Mouse (Mus musculus) gastrocnemius, postnatal 14 days (tissue): ENCODE data around the gene 1700020A23Rik. TPM values are rescaled to one million over a fixed set of nuclear protein-coding genes. Genes with fewer than 3 reads are reported as not detected.

Experiments used
- DNase-seq: peaks from one replicate; pipeline ENCODE4 v3.0.0; 2021; ENCODE audit warnings: mixed read lengths
- intact Hi-C: fragments of 180-260 bp; cut with DNase I; formaldehyde crosslinking; loops from one replicate; pipeline ENCODE4 v1.15.1; 2025; ENCODE audit warnings: low total_unique reads
- total RNA-seq, 2 experiments: library from RNA; stranded (reverse); gene quantifications; 2 replicates each; pipeline ENCODE4 v1.2.3; 2021

1700020A23Rik gene
- total RNA-seq, 2 experiments from 2014 or later: not detected

DNA sequence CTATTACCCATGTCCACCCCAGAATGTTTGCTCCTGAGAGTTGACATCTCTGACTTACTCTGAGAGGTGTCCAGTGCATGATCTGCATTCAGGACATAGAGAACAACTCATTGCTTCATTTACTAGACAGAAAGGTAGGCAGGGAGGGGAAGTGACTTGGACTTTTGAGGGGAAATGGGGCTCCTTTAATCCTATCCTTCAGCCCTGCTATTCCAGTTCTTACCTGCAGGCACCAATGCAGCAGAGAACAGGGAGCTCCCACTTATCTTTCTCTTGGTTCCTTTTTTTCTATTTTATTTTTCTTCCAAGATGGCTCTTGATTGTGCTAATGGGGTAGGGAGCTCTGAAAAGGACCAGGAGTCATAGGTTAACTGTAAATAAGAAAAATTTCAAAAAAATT, 43.4 kb downstream of the 1700020A23Rik start:
- no peak for DNase-seq
- intact Hi-C loops: no loop called here

DNA sequence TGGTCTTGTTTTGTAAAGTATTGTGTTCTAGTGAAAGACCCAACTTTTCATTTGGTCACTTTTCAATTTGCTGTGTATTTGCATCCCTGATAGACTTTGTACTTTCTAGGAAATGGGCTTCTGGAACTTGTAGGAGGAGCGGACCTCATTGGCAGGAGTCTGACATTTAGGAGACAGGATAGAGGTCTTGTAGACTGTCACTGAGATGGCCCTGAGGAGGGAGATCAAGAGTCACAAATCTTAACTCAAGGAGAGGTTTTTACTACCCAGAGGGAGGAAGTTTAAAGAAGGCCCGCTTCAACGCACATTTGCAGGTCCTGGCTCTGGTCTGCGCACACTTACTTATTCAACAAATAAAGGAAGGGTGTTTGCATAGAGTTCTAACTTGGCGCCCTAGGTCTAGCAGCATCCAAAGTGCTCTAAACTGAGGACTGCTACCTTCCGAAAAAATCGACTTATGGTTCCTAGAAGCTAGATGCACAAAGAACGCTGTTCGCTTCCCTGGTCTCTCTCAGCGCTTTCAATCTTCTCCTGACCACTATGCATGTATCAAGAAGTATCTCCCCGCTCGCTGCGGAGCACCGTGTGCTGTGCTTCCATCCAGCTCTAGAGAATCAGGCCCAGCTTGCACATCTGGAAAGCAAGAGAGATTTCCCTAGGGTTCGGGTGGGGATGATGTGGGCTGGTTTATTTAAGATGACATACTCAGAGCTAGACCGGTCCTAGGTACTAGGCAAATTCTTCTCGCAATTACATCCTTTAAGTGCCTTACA, 44.1 kb downstream of the 1700020A23Rik start:
- intact Hi-C loops: no loop called here
- no peak for DNase-seq

DNA sequence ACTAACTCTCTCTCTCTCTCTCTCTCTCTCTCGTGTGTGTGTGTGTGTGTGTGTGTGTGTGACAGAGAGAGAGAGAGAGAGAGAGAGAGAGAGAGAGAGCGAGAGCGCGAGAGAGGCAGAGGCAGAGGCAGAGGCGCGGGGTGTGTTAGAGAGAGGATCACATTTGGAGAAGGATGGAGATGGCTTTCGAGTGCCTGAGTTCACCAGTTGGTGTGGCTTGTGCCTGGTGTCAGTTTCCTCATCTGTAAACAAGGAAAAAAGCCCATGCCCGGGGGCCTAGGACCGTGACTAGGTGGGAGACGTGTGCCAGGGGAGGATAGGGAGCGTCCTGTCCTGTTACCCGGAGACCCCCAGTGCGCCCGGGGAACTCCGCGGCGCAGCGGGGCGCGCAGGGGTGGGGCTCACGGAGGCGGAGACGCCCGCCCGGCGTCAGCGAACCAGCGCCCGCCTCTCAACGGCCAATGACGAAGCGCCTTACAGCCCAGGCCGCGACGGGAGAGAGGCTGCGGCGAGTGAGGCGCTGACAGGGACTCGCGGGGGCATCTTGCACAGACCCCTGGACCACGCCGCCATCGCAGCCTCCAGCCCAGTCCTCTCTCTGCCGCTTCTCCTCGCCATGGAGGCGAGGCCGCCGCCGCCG, 44.9 kb downstream of the 1700020A23Rik start, which contains the start of gene Ptpra:
Ptpra (plus strand) TSS at position 485 of the 640 bp plus-strand sequence.
- intact Hi-C loops: no loop called here
- DNase-seq: peak; percentile 91

DNA sequence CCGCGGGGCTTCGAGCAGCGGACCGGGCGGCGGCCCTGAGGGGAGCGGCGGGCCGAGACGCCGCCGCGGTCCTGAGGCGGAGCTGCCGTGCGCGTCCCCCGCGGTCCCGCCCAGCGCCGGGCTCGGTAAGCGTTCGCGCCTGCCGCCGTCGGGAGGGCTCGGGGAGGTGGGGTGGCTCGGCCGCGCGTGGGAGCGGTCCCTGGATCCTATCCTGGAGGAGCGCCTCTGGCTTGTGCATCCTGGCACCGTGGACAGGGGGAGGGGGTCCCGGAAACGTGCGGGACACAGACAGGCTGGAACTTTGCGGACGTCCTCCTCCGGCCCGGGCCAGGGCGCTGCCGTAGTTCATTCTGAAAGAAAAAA, 45.4 kb downstream of the 1700020A23Rik start:
- intact Hi-C loops: no loop called here
- DNase-seq: peak; percentile 75

DNA sequence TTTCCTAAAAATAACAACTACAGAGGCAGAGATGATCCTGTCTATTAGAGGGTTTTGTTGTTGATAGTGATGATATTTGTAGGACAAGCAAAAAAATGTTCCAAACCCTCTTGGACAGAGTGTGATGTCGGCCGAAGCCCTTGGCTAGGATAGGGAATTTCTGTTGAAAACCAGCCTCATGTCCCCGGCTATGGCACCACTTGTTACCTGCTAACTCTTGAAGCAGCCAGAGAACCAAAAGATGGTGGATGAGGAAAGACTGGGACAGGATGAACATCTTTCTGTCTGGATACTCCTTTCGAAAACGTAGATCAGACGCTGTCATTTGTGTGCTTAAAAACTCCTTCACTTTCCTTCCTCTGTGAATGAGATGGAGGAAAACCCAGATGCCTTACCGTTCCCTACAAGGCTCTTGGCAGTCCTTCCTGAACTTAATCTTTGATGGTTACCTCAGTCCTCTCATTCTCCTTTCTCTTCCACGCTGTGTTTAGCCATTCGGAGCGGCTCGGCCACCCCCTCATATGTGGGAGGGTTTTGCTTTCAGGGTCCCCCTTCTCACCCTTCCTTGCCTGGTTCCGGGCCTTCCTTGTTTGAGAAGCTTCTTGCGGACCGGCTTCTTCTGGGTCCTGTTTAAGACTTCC, 46.1 kb downstream of the 1700020A23Rik start:
- intact Hi-C loops: no loop called here
- no peak for DNase-seq

DNA sequence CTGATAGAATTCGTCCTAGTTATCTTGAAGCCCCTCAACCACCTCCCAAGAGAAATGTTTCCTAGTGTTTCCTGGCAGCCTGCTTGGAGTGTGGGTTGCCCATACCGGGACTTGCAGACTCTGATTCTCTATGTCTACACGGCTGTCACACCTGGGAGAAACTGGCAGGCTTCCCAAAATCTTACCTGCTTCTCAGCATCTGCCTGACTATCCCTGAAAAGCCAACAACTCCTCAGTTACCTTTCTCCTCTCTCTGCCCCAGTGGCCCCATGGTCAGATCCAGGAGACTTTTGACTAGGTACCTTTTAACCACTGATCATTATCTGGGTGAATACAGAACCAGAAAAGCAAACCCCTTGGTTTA, 46.6 kb downstream of the 1700020A23Rik start:
- intact Hi-C loops: no loop called here
- DNase-seq: no peak

DNA sequence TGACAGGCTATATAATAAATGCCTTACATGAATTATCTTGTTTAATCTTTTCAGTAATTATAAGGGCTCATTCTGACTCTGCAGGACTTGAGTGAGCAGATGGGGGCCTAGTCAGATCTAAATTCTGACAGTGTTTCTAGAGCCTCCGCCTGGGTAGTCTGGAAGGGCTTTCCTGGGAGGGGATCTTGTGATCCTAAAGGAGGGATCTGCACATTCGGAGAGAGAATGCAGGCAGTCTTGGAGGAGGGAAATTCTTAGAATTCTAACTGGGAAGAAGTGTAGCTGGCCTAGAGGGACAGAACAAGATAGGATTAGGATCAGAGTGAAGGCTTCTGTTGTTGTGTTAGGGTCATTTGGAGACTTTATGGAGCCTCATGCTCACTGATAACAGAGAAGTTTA, 47.2 kb downstream of the 1700020A23Rik start:
- DNase-seq: no peak
- intact Hi-C loops: no loop called here

DNA sequence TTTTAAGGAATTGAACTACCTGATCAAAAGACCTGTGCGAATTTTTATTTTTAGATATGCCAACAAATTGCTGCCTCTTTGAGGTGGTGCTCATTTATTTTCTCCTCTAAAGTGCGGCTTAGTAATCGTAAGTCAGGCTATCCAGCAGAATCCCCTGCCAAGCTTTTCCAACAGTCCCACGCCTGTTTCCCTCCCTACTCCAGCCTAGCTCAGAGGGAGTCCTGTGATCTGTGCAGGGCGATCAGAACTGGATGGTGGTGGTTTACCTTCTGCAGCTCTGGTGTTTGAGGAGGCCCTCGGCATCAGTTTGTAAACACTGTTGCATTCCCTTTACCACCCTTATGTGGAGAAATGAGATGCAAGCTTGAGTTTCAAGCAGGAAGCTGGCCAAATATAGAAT, 48.4 kb downstream of the 1700020A23Rik start:
- intact Hi-C loops: no loop called here
- DNase-seq: no peak

- DNase-seq: peak; percentile 23
- intact Hi-C loops: loop anchor here (5.0 kb wide), 1 partner anchor 47 kb away; no protein-coding TSS in a partner anchor
Measured at GRCm38 (mm10) chr2:130454748-130455370, 49.8 kb downstream of the 1700020A23Rik start.

Other genes starting within 250 kb of the 1700020A23Rik start
- gene Snrpb, start 225.9 kb upstream of the 1700020A23Rik start, total RNA-seq: 100 to 1,000 TPM; 122 to 127 TPM
- not detected for gene Tmc2, start 210.1 kb upstream of the 1700020A23Rik start, total RNA-seq
- 10 to 100 TPM; 37.1 to 37.4 TPM for gene Nop56, start 130.8 kb upstream of the 1700020A23Rik start, total RNA-seq
- gene Idh3b, start 120.7 kb upstream of the 1700020A23Rik start, total RNA-seq: 100 to 1,000 TPM; 402 to 460 TPM
- gene Ebf4, start 110.1 kb upstream of the 1700020A23Rik start, total RNA-seq: under 1 TPM; 0.66 to 0.73 TPM
- 10 to 100 TPM in 1 of 2 experiments, 1 to 10 TPM in 1; 7.6 to 10.2 TPM for gene Cpxm1, start 7.7 kb upstream of the 1700020A23Rik start, total RNA-seq
- not detected for gene Gm28372, start within 50 bp of the 1700020A23Rik start, total RNA-seq
- gene Tmem239, start 1.2 kb downstream of the 1700020A23Rik start, total RNA-seq: not detected
- 10 to 100 TPM; 17.2 to 17.3 TPM for gene Vps16, start 19.1 kb downstream of the 1700020A23Rik start, total RNA-seq
- 1 to 10 TPM; 3.2 to 4.5 TPM for gene Pced1a, start 19.4 kb downstream of the 1700020A23Rik start, total RNA-seq
- 10 to 100 TPM; 28.6 to 33.0 TPM for gene Ptpra, start 45.0 kb downstream of the 1700020A23Rik start, total RNA-seq
- gene Mrps26, start 158.5 kb downstream of the 1700020A23Rik start, total RNA-seq: 10 to 100 TPM; 41.6 to 47.5 TPM
- not detected for gene Oxt, start 170.9 kb downstream of the 1700020A23Rik start, total RNA-seq
- not detected for gene Avp, start 177.3 kb downstream of the 1700020A23Rik start, total RNA-seq
- 1 to 10 TPM; 5.4 to 6.1 TPM for gene Fastkd5, start 224.8 kb downstream of the 1700020A23Rik start, total RNA-seq
- 1 to 10 TPM; 3.8 to 5.2 TPM for gene Ubox5, start 224.8 kb downstream of the 1700020A23Rik start, total RNA-seq
- 1 to 10 TPM; 1.7 to 2.5 TPM for gene Lzts3, start 237.5 kb downstream of the 1700020A23Rik start, total RNA-seq